Mouse (Mus musculus) neural tube, embryonic 12.5 days (tissue): Measurements from ENCODE around the gene Actl6a. TPM values are rescaled to one million over a fixed set of nuclear protein-coding genes. Genes with fewer than 3 reads are reported as not detected.
"Not testable (repeated sequence)": the region's sequence is repeated elsewhere in the genome, so short reads cannot be mapped to it uniquely, and the experiment has no call there.

Experiments used
- ATAC-seq: fragments of 200-750 bp; cut with Nextera tagmentation; 2 replicates; pipeline ENCODE4 v1.8.0; 2017; ENCODE audit warnings: low read depth, mild to moderate bottlenecking, moderate TSS enrichment, moderate library complexity; ENCODE audit not compliant: low FRiP score
- H3K27ac ChIP-seq: fragments of 300-500 bp; sonication (generic); 2 replicates; pipeline ENCODE4 v1.5.1; 2016
- H3K27me3 ChIP-seq: fragments of 300-500 bp; sonication (generic); replicated peaks from 2 replicates; pipeline ENCODE4 v1.6.1; 2016; ENCODE audit warnings: mild to moderate bottlenecking
- H3K36me3 ChIP-seq: fragments of 300-500 bp; sonication (generic); 2 replicates; pipeline ENCODE4 v1.6.1; 2016; ENCODE audit warnings: mild to moderate bottlenecking
- H3K4me1 ChIP-seq: fragments of 300-500 bp; sonication (generic); 2 replicates; pipeline ENCODE4 v1.6.1; 2016
- H3K4me2 ChIP-seq: fragments of 300-500 bp; sonication (generic); replicated peaks from 2 replicates; pipeline ENCODE4 v1.6.1; 2016; ENCODE audit warnings: mild to moderate bottlenecking
- H3K4me3 ChIP-seq: fragments of 300-500 bp; sonication (generic); 2 replicates; pipeline ENCODE4 v1.5.1; 2016
- H3K9ac ChIP-seq: fragments of 300-500 bp; sonication (generic); 2 replicates; pipeline ENCODE4 v1.6.1; 2016; ENCODE audit warnings: mild to moderate bottlenecking
- H3K9me3 ChIP-seq: fragments of 300-500 bp; sonication (generic); 2 replicates; pipeline ENCODE4 v1.6.1; 2016; ENCODE audit warnings: mild to moderate bottlenecking
- WGBS: fragments of 180-500 bp; shearing (Covaris S2); methylation state at CpG from one replicate; pipeline ENCODE4 v1.1.7; 2016; 5-methylcytosine and 5-hydroxymethylcytosine counted together
- polyA plus RNA-seq: library from polyadenylated mRNA; unstranded; fragments of >200 nt; fragmentation: Nextera tagmentation; extraction: Ambion mirVana; gene quantifications from 2 replicates; pipeline ENCODE4 v1.2.1, GENCODE M21; 2016

Actl6a gene
- polyA plus RNA-seq, 1 experiment from 2014 or later, result 173 TPM

DNA sequence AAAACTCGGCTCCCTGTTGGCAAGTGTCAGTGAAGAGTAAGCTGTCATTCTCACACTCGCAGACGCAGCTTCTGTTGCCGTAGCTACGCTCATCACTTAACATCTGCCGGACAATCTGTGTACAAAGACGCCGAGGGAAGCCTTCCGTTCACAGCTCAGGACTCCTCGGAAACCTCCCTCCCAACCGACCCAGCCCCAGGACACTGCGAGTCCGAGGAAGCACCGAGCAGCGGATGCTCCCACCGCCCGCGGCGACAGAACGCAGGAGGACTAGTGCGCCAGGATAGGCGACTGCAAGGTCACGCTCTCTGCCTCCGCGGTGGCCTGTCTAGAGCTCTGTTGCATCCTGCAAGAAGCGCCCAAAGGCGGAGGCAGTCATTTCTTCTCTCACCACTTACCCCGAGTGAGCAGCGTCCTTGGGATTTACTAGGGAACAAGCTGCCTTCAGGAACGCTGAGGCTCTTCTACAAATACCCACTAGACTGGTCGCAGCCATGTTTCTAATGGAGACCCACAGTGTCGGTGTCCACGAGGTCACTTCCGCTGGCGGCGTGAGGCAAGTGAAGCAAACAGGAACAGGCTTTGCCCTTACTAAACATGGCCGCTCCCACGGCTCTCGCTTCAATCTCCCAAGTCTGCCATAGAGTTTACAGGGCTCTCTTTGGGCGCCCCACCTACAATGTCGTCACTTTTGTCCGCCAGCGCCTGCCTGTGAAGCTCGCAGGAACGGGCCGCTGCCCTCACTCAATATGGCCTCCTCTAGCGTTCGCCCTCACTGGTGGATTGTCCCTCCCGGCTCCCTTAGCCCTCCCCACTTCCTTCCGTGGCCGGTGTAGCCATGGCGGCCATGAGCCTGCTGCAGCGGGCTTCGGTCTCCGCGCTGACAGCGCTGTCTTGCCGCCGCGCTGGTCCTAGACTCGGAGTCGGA lies 30.4 kb downstream of the Actl6a start, which contains the start of gene Ndufb5:
Gene Ndufb5, plus strand, starts transcription at position 747 of the 928 bp plus-strand sequence.
- peak; percentile 98 for ATAC-seq
- under 1% methylated on average over 62 of the region's 62 CpGs for WGBS
- H3K4me3 ChIP-seq, result peak within 1 kb of the TSS; percentile 68
- no peaks in the 10 kb centered on the region for H3K9me3 ChIP-seq
- peak within 1 kb of the TSS; percentile 63; the same call in 1 of the 2 replicates for H3K27ac ChIP-seq
- peak within 1 kb of the TSS; percentile 72 for H3K9ac ChIP-seq
- peak within 1 kb of the TSS; percentile 86 for H3K4me2 ChIP-seq
- peaks cover 17% of the 10 kb centered on the region for H3K4me1 ChIP-seq
- peaks cover 25% of the 10 kb centered on the region for H3K36me3 ChIP-seq
- no peaks in the 10 kb centered on the region for H3K27me3 ChIP-seq

DNA sequence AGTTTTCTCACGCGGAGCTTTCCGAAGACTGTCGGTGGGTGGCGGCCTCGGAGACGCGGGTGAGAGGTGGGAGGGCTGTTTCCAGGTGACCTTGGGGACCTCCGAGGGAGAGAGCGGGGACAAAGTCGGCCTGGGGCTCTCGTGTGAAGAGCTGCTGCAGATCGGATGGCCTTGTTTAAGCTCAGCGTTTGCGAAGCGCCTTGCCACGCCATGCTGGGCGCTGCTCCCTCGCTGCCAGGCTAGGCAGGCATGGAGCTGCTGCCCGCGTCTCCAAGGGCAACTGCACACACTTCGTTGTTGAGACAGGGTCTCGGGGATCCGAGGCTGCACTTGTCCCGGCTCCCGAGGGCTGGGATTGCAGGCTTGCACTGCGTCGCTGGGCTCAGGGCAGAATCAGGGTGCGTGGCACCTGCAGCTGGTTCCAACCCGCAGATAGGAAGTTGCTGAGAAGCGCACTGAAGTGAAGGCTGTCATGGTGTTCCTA lies 31.1 kb downstream of the Actl6a start, which contains the start of gene Mrpl47:
Gene Mrpl47, minus strand, starts transcription at position 434 of the 484 bp plus-strand sequence.
- Histone ChIP-seq H3K36me3 (peaks cover 22% of the 10 kb centered on the region), H3K9me3 (no peaks in the 10 kb centered on the region), H3K27ac (peak within 1 kb of the TSS; percentile 63; the same call in 1 of the 2 replicates), H3K4me3 (peak within 1 kb of the TSS; percentile 68), H3K27me3 (no peaks in the 10 kb centered on the region), H3K9ac (peak within 1 kb of the TSS; percentile 72), H3K4me1 (peaks cover 17% of the 10 kb centered on the region), H3K4me2 (peak within 1 kb of the TSS; percentile 86)
- WGBS, result under 1% methylated on average over 31 of the region's 31 CpGs
- peak; percentile 63 for ATAC-seq

DNA sequence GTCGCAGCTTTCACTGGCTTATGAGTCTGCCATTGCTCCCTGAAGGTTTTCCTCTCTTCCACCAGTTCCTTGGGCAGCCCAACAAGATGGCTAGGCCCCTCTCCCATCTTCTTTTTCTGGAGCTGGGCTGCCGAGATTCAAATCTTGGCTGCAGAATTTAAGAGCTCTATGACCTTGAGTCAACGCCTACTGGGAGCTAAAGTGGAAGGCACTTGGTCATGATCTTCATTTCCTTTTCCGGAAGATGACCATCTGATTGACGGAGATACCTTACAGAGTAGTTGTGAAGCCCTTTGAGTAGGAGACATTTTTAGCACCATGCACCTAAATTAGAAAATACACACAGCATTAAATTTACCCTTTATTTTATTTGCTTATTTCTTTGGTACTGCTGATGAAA lies 32.5 kb downstream of the Actl6a start:
- no peak overlapping the region for H3K9ac ChIP-seq
- H3K4me3 ChIP-seq, result no peak overlapping the region
- 94% methylated on average over 5 of the region's 5 CpGs for WGBS
- no peak for ATAC-seq
- H3K4me2 ChIP-seq, result peak overlapping the region; percentile 86
- peaks cover 10% of the 10 kb centered on the region; the same call in 1 of the 2 replicates for H3K36me3 ChIP-seq
- H3K4me1 ChIP-seq, result peaks cover 17% of the 10 kb centered on the region
- H3K9me3 ChIP-seq, result no peaks in the 10 kb centered on the region
- no peak overlapping the region for H3K27ac ChIP-seq
- no peaks in the 10 kb centered on the region for H3K27me3 ChIP-seq

DNA sequence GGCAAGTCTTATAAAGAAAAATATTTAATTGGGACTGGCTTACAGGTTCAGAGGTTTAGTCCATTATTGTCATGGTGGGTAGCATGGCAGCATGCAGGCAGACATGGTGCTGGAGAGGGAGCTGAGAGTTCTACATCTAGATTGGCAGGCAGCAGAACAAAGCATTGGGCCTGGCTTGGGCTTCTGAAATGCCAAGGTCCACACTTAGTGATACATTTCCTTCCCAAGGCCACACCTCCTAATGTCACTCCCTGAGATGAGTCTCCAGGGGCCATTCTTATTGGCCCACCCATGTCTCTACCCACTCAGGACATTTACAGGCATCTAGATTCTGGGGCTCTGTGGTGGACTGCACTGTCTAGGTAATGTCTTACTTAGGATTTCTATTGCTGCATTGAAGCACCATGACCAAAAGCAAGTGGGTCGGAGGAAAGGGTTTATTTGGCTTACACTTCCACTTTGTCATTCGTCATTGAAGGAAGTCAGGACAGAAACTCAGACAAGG lies 36.2 kb downstream of the Actl6a start:
- ATAC-seq, result no peak
- H3K9me3 ChIP-seq, result no peaks in the 10 kb centered on the region
- H3K27me3 ChIP-seq, result no peaks in the 10 kb centered on the region
- H3K4me3 ChIP-seq, result no peak overlapping the region
- 92% methylated on average over 2 of the region's 2 CpGs for WGBS
- H3K4me1 ChIP-seq, result peaks cover 10% of the 10 kb centered on the region
- H3K4me2 ChIP-seq, result no peak overlapping the region
- H3K9ac ChIP-seq, result no peak overlapping the region
- H3K36me3 ChIP-seq, result peaks cover 24% of the 10 kb centered on the region
- no peak overlapping the region for H3K27ac ChIP-seq

- Histone ChIP-seq H3K9me3 (no peaks in the 10 kb centered on the region), H3K27me3 (no peaks in the 10 kb centered on the region), H3K4me3 (no peak overlapping the region), H3K9ac (no peak overlapping the region), H3K27ac (no peak overlapping the region), H3K36me3 (peaks cover 37% of the 10 kb centered on the region), H3K4me1 (no peaks in the 10 kb centered on the region), H3K4me2 (no peak overlapping the region)
- 95% methylated on average over 6 of the region's 6 CpGs for WGBS
- no peak for ATAC-seq
Measured at GRCm38 (mm10) chr3:32745001-32745400, 38.9 kb downstream of the Actl6a start.

GRCm38 (mm10) chr3:32745426-32745825 lies 39.3 kb downstream of the Actl6a start:
- H3K4me1 ChIP-seq, H3K27ac ChIP-seq, H3K27me3 ChIP-seq, H3K4me2 ChIP-seq, H3K9ac ChIP-seq, H3K9me3 ChIP-seq, H3K4me3 ChIP-seq, ATAC-seq: not testable (repeated sequence)
- peaks cover 39% of the 10 kb centered on the region for H3K36me3 ChIP-seq

- H3K9ac ChIP-seq, result no peak overlapping the region
- H3K9me3 ChIP-seq, result no peaks in the 10 kb centered on the region
- H3K4me1 ChIP-seq, result no peaks in the 10 kb centered on the region
- H3K27ac ChIP-seq, result no peak overlapping the region
- 94% methylated on average over 9 of the region's 9 CpGs for WGBS
- ATAC-seq, result no peak
- H3K36me3 ChIP-seq, result peaks cover 64% of the 10 kb centered on the region
- H3K4me2 ChIP-seq, result no peak overlapping the region
- H3K4me3 ChIP-seq, result no peak overlapping the region
- no peaks in the 10 kb centered on the region for H3K27me3 ChIP-seq
Measured at GRCm38 (mm10) chr3:32748384-32748783, 42.3 kb downstream of the Actl6a start.

- Histone ChIP-seq H3K9ac (no peak overlapping the region), H3K4me1 (no peaks in the 10 kb centered on the region), H3K4me3 (no peak overlapping the region), H3K27me3 (no peaks in the 10 kb centered on the region), H3K9me3 (no peaks in the 10 kb centered on the region), H3K4me2 (no peak overlapping the region), H3K27ac (no peak overlapping the region), H3K36me3 (peaks cover 78% of the 10 kb centered on the region)
- no peak for ATAC-seq
- WGBS, result 90% methylated on average over 4 of the region's 4 CpGs
Measured at GRCm38 (mm10) chr3:32749820-32750579, 43.9 kb downstream of the Actl6a start.

DNA sequence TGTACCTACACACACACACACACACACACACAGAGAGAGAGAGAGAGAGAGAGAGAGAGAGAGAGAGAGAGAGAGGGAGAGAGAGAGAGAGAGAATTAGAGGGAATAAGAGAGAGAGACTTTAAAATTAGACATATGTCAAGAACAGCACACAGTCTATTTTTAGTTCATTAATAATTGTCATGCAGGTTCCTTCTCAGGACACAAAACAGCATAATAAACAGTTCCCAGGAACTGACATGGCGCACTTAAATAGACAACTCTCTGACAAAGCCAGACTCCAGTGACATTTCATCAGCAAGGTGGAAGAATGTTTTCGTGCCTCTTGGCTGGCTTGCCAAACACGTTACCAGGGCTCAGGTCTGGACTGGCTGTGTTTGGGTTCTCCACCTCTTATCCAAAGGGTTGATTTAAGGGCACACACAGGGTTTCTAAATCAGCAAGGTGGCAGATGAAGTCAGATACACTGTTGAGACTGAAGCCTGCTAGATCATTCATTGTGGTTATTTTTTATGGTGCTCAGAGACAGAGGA lies 48.4 kb downstream of the Actl6a start:
- no peak overlapping the region for H3K4me3 ChIP-seq
- H3K4me2 ChIP-seq, result no peak overlapping the region
- H3K4me1 ChIP-seq, result no peaks in the 10 kb centered on the region
- no peaks in the 10 kb centered on the region for H3K27me3 ChIP-seq
- WGBS, result 97% methylated on average over 3 of the region's 3 CpGs
- no peak overlapping the region for H3K9ac ChIP-seq
- H3K36me3 ChIP-seq, result peaks cover 45% of the 10 kb centered on the region
- no peak for ATAC-seq
- no peak overlapping the region for H3K27ac ChIP-seq
- H3K9me3 ChIP-seq, result no peaks in the 10 kb centered on the region

- H3K27ac ChIP-seq, result no peak overlapping the region
- no peaks in the 10 kb centered on the region for H3K9me3 ChIP-seq
- 62% methylated on average over 5 of the region's 5 CpGs for WGBS
- H3K4me2 ChIP-seq, result no peak overlapping the region
- no peak for ATAC-seq
- H3K36me3 ChIP-seq, result 0 out of 2 replicates have a peak, but pooled peaks cover 5% of the 10 kb centered on the region
- H3K4me3 ChIP-seq, result no peak overlapping the region
- no peaks in the 10 kb centered on the region for H3K27me3 ChIP-seq
- no peaks in the 10 kb centered on the region for H3K4me1 ChIP-seq
- no peak overlapping the region for H3K9ac ChIP-seq
Measured at GRCm38 (mm10) chr3:32759212-32759611, 53.1 kb downstream of the Actl6a start.

- Histone ChIP-seq H3K27me3 (no peaks in the 10 kb centered on the region), H3K4me3 (no peak overlapping the region), H3K9ac (no peak overlapping the region), H3K9me3 (no peaks in the 10 kb centered on the region), H3K36me3 (no peaks in the 10 kb centered on the region), H3K4me1 (no peaks in the 10 kb centered on the region), H3K4me2 (no peak overlapping the region), H3K27ac (no peak overlapping the region)
- ATAC-seq, result no peak
- WGBS, result 62% methylated on average over 8 of the region's 8 CpGs
Measured at GRCm38 (mm10) chr3:32762962-32763361, 56.9 kb downstream of the Actl6a start.

- Histone ChIP-seq H3K36me3 (no peaks in the 10 kb centered on the region), H3K27ac (no peak overlapping the region), H3K4me1 (no peaks in the 10 kb centered on the region), H3K4me2 (no peak overlapping the region), H3K4me3 (no peak overlapping the region), H3K9me3 (no peaks in the 10 kb centered on the region), H3K9ac (no peak overlapping the region), H3K27me3 (no peaks in the 10 kb centered on the region)
- 54% methylated on average over 7 of the region's 7 CpGs for WGBS
- no peak for ATAC-seq
Measured at GRCm38 (mm10) chr3:32763902-32764301, 57.8 kb downstream of the Actl6a start.
